8 mouse cellular contexts compared by ENCODE assay signal in the genomic region with DNA sequence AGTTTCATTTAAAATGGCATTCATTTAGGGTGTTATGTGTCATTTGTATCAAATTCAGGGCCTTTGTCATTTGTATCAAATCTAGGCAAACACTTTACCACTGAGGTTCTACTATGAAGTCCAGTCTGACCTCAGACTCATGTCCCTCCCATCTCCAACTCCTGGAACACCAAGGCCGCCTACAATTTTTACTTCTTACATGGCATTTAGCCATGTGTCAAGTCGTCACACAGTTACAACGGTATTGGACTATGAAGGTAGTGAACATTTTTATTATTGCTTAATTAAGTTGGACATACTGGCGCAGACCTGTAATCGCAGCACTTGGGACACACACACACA. TPM values are rescaled to one million over a fixed set of nuclear protein-coding genes. Genes with fewer than 3 reads are reported as not detected.
A peak's percentile ranks its signal among the peaks of the same experiment; 100 is the strongest.
DNase-seq lines count a peak whose midpoint lies in the region; ATAC-seq and TF ChIP-seq lines count a peak whose summit lies in the region.

No protein-coding gene starts in this region.

- H3K9ac ChIP-seq in heart, embryonic 14.5 days (ENCODE audit: low read length) = peak overlapping the region; percentile 75
- peak overlapping the region; percentile 72; the same call in 1 of the 2 replicates for H3K9ac ChIP-seq in ES-E14 (ENCODE audit: insufficient read depth, low read depth, low read length, poor library complexity, severe bottlenecking)
- H3K9ac ChIP-seq in forebrain, postnatal 0 days = peak overlapping the region; percentile 58
- peak overlapping the region; percentile 61 for H3K9ac ChIP-seq in liver, postnatal 0 days (replicated peaks)

- 32% methylated on average over 5 of the region's 5 CpGs for WGBS in heart, embryonic 14.5 days
- WGBS in forebrain, postnatal 0 days = 32% methylated on average over 5 of the region's 5 CpGs
- WGBS in liver, postnatal 0 days (ENCODE audit: insufficient replicate concordance) = 34% methylated on average over 5 of the region's 5 CpGs

- no peak for TF ChIP-seq CTCF in forebrain, postnatal 0 days (IDR thresholded peaks at IDR 0.05; ENCODE audit: low read depth)
- no peak for TF ChIP-seq CTCF in liver, postnatal 0 days (IDR thresholded peaks at IDR 0.05; ENCODE audit: low read depth)

- H3K36me3 ChIP-seq in heart, embryonic 14.5 days (ENCODE audit: control insufficient read depth, insufficient read depth, low read length) = no peaks in the 10 kb centered on the region
- H3K36me3 ChIP-seq in ES-E14 (ENCODE audit: control insufficient read depth, insufficient read depth, low read length, poor library complexity, severe bottlenecking) = no peaks in the 10 kb centered on the region
- no peaks in the 10 kb centered on the region for H3K36me3 ChIP-seq in forebrain, postnatal 0 days (ENCODE audit: insufficient read depth)
- no peaks in the 10 kb centered on the region for H3K36me3 ChIP-seq in liver, postnatal 0 days (replicated peaks; ENCODE audit: insufficient read depth, low read length)

- no peaks in the 10 kb centered on the region for H3K9me3 ChIP-seq in heart, embryonic 14.5 days (ENCODE audit: control insufficient read depth, low read length)
- no peaks in the 10 kb centered on the region for H3K9me3 ChIP-seq in ES-E14 (ENCODE audit: control insufficient read depth, insufficient read depth, low read depth, low read length)
- no peaks in the 10 kb centered on the region for H3K9me3 ChIP-seq in forebrain, postnatal 0 days (ENCODE audit: low read length)
- H3K9me3 ChIP-seq in liver, postnatal 0 days (ENCODE audit: low read length) = no peaks in the 10 kb centered on the region

- peak; percentile 14 for ATAC-seq in heart, embryonic 14.5 days (ENCODE audit: insufficient number of reproducible peaks, insufficient read depth, low FRiP score, low read depth)
- no peak for ATAC-seq in forebrain, postnatal 0 days
- ATAC-seq in liver, postnatal 0 days = peak; percentile 26

- TF ChIP-seq EP300 in liver, postnatal 0 days (IDR thresholded peaks at IDR 0.05; ENCODE audit: low read depth) = no peak

- no peaks in the 10 kb centered on the region for H3K27me3 ChIP-seq in heart, embryonic 14.5 days (ENCODE audit: control insufficient read depth, insufficient read depth, low read length)
- no peaks in the 10 kb centered on the region for H3K27me3 ChIP-seq in forebrain, postnatal 0 days (ENCODE audit: insufficient read depth, low read length)
- no peaks in the 10 kb centered on the region for H3K27me3 ChIP-seq in liver, postnatal 0 days (ENCODE audit: insufficient read depth, low read length)

- no peak for DNase-seq in heart, adult 18-20 months
- no peak for DNase-seq in ES-E14 (ENCODE audit: low read depth, low spot score)
- no peak for DNase-seq in forebrain, postnatal 0 days
- no peak for DNase-seq in liver, postnatal 0 days
- DNase-seq in frontal cortex, postnatal 14 days (ENCODE audit: low spot score in 2 of 2) = no peak
- no peak for DNase-seq in spleen, postnatal 14 days (ENCODE audit: low spot score in 2 of 2)
- no peak for DNase-seq in B cell, adult 2 months

- in situ Hi-C loops in ES-E14 (cut with MboI; ENCODE audit: low sequenced_read_pairs in 2 of 2, unreplicated experiment in 2 of 2) = no loop called here

- peak overlapping the region; percentile 54 to 82 for H3K4me3 ChIP-seq in heart, embryonic 14.5 days (ENCODE audit: control insufficient read depth in 1 of 2, insufficient read depth in 1 of 2, low read depth in 1 of 2, low read length in 2 of 2)
- H3K4me3 ChIP-seq in ES-E14 (ENCODE audit: insufficient read depth in 1 of 2, low read depth in 1 of 2, low read length in 2 of 2, poor library complexity in 1 of 2, severe bottlenecking in 1 of 2) = peak overlapping the region; percentile 68 to 91
- H3K4me3 ChIP-seq in forebrain, postnatal 0 days (ENCODE audit: low read depth, low read length) = peak overlapping the region; percentile 48
- peak overlapping the region; percentile 52 for H3K4me3 ChIP-seq in liver, postnatal 0 days (ENCODE audit: low read depth, low read length)

- H3K4me1 ChIP-seq in heart, embryonic 14.5 days (ENCODE audit: control insufficient read depth in 2 of 2, insufficient read depth in 2 of 2, low read length in 2 of 2) = peaks cover 7 to 17% of the 10 kb centered on the region in 2 experiments
- peaks cover 0 to 3% of the 10 kb centered on the region in 2 experiments; a peak in 1 of 4 replicates for H3K4me1 ChIP-seq in ES-E14 (ENCODE audit: control insufficient read depth in 2 of 2, insufficient read depth in 2 of 2, low read length in 2 of 2, poor library complexity in 1 of 2)
- H3K4me1 ChIP-seq in forebrain, postnatal 0 days (ENCODE audit: insufficient read depth) = no peaks in the 10 kb centered on the region
- peaks cover 18% of the 10 kb centered on the region for H3K4me1 ChIP-seq in liver, postnatal 0 days (ENCODE audit: insufficient read depth)

- peak overlapping the region; percentile 72 for H3K4me2 ChIP-seq in heart, embryonic 14.5 days (ENCODE audit: low read length)
- H3K4me2 ChIP-seq in forebrain, postnatal 0 days (ENCODE audit: low read depth) = peak overlapping the region; percentile 55
- peak overlapping the region; percentile 70 for H3K4me2 ChIP-seq in liver, postnatal 0 days (ENCODE audit: low read depth, low read length)

- peak overlapping the region; percentile 95 to 100 for H3K27ac ChIP-seq in heart, embryonic 14.5 days (replicated peaks in 1 of 2; ENCODE audit: control insufficient read depth in 1 of 2, insufficient read depth in 1 of 2, low read depth in 2 of 2, low read length in 2 of 2)
- 0 out of 2 replicates have a peak overlapping the region, but pooled peaks have one; percentile 52 for H3K27ac ChIP-seq in ES-E14 (ENCODE audit: insufficient read depth, low read depth, low read length, poor library complexity, severe bottlenecking)
- H3K27ac ChIP-seq in forebrain, postnatal 0 days (ENCODE audit: low read depth, low read length) = peak overlapping the region; percentile 82
- peak overlapping the region; percentile 90 for H3K27ac ChIP-seq in liver, postnatal 0 days (ENCODE audit: low read depth)

TF ChIP-seq in ES-E14, 5 proteins besides CTCF, POLR2A, EP300 and RAD21:
- no peak for TF ChIP-seq HCFC1 (IDR thresholded peaks at IDR 0.05; ENCODE audit: borderline replicate concordance, insufficient read depth, low read length)
- TF ChIP-seq ZC3H11A (IDR thresholded peaks at IDR 0.05; ENCODE audit: borderline replicate concordance, low read depth, low read length) = no peak
- TF ChIP-seq MAFK (IDR thresholded peaks at IDR 0.05; ENCODE audit: insufficient read depth, low read depth, low read length) = no peak
- no peak for TF ChIP-seq ZNF384 (IDR thresholded peaks at IDR 0.05; ENCODE audit: low read depth, low read length)
- TF ChIP-seq CHD2 (IDR thresholded peaks at IDR 0.05; ENCODE audit: low read depth, low read length) = no peak

RNA-seq across cellular contexts. Expression of a gene that starts 6.9 kb away (rescaled TPM):
- polyA plus RNA-seq in heart, embryonic 14.5 days (2014; fragmentation: Nextera tagmentation; extraction: Ambion mirVana) = 41.9 and 61.7 TPM in 2 replicates
- total RNA-seq in heart, adult 18-20 months (2021) = 10 to 100 TPM; 68.5 to 72.5 TPM
- 15.2 and 15.4 TPM in 2 replicates for total RNA-seq in ES-E14 (2012; rRNA removed)
- total RNA-seq in forebrain, postnatal 0 days (2014; rRNA removed) = 17.3 and 24.5 TPM in 2 replicates
- 11.0 and 12.2 TPM in 2 replicates for polyA plus RNA-seq in forebrain, postnatal 0 days (2015; fragmentation: Nextera tagmentation; extraction: Ambion mirVana)
- 361 and 384 TPM in 2 replicates for polyA plus RNA-seq in liver, postnatal 0 days (2015; fragmentation: Nextera tagmentation; extraction: Ambion mirVana)

RNA-seq across cellular contexts. Expression of a gene that starts 7.9 kb away (rescaled TPM):
- polyA plus RNA-seq in heart, embryonic 14.5 days (2014; fragmentation: Nextera tagmentation; extraction: Ambion mirVana) = 21.3 and 25.5 TPM in 2 replicates
- total RNA-seq in heart, adult 18-20 months (2021) = 1 to 10 TPM; 5.5 to 7.4 TPM
- 24.2 and 37.7 TPM in 2 replicates for total RNA-seq in ES-E14 (2012; rRNA removed)
- 35.3 and 51.9 TPM in 2 replicates for total RNA-seq in forebrain, postnatal 0 days (2014; rRNA removed)
- 13.9 and 21.6 TPM in 2 replicates for polyA plus RNA-seq in forebrain, postnatal 0 days (2015; fragmentation: Nextera tagmentation; extraction: Ambion mirVana)
- 4.9 and 5.3 TPM in 2 replicates for polyA plus RNA-seq in liver, postnatal 0 days (2015; fragmentation: Nextera tagmentation; extraction: Ambion mirVana)

RNA-seq across cellular contexts. Expression of a gene that starts 37.9 kb away (rescaled TPM):
- 26.7 and 29.2 TPM in 2 replicates for polyA plus RNA-seq in heart, embryonic 14.5 days (2014; fragmentation: Nextera tagmentation; extraction: Ambion mirVana)
- 10 to 100 TPM; 31.3 to 35.1 TPM for total RNA-seq in heart, adult 18-20 months (2021)
- 32.1 and 32.2 TPM in 2 replicates for total RNA-seq in ES-E14 (2012; rRNA removed)
- total RNA-seq in forebrain, postnatal 0 days (2014; rRNA removed) = 14.3 and 15.8 TPM in 2 replicates
- polyA plus RNA-seq in forebrain, postnatal 0 days (2015; fragmentation: Nextera tagmentation; extraction: Ambion mirVana) = 8.0 and 10.5 TPM in 2 replicates
- 16.0 and 18.1 TPM in 2 replicates for polyA plus RNA-seq in liver, postnatal 0 days (2015; fragmentation: Nextera tagmentation; extraction: Ambion mirVana)
